Mouse (Mus musculus): ENCODE measurements around the gene Gm10647. TPM values are rescaled to one million over a fixed set of nuclear protein-coding genes. Genes with fewer than 3 reads are reported as not detected.
A peak's percentile ranks its signal among the peaks of the same experiment; 100 is the strongest.
"Not testable (repeated sequence)": the region's sequence is repeated elsewhere in the genome, so short reads cannot be mapped to it uniquely, and the experiment has no call there.

Gm10647 gene
- polyA plus RNA-seq (2014; fragmentation: Nextera tagmentation; extraction: Ambion mirVana) = 0.19 and 0.34 TPM in 2 replicates

DNA sequence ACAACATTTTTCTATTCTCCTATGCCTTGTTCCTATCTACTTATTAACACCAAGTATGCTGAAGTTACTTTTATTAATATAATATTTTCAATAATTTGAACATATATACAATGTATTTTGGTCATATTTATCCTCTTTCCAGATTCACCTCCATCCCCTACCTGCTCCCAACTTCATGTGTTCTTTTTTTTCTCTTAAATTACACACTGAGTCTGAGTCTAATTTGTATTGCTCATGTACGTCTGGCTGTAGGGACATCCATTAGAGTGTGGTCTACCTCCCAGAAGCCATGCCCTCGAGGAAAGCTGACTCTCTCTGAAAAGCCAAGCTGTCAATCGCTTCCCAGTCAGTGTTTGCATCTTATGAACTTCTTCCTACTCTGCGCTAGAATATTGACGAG is at the start of gene Gm10647:
Gene Gm10647 (plus strand): TSS at position 301 of the 400 bp plus-strand sequence.
- ATAC-seq (ENCODE audit: insufficient read depth, low FRiP score, low TSS enrichment) (no peak), DNase-seq (ENCODE audit: low spot score) (no peak)
- Histone ChIP-seq H3K36me3 (ENCODE audit: control insufficient read depth, insufficient read depth, low read length) (no peaks in the 10 kb centered on the region), H3K27ac (ENCODE audit: low read depth, low read length) (no peak within 1 kb of the TSS), H3K4me2 (ENCODE audit: low read depth) (peak within 1 kb of the TSS; percentile 65), H3K27me3 (ENCODE audit: control insufficient read depth, insufficient read depth, low read length) (no peaks in the 10 kb centered on the region), H3K9me3 (ENCODE audit: control insufficient read depth, low read length) (no peaks in the 10 kb centered on the region), H3K4me1 (ENCODE audit: control insufficient read depth, insufficient read depth, low read length) (no peaks in the 10 kb centered on the region; the same call in 1 of the 2 replicates), H3K4me3 (ENCODE audit: low read depth, low read length) (peak within 1 kb of the TSS; percentile 66), H3K9ac (ENCODE audit: low read length) (no peak within 1 kb of the TSS)
- 80% methylated on average over 5 of the region's 5 CpGs for WGBS

GRCm38 (mm10) chr9:66748390-66748789 is 48.4 kb upstream of the Gm10647 start:
- no peak overlapping the region for H3K9ac ChIP-seq (ENCODE audit: low read length)
- H3K9me3 ChIP-seq (ENCODE audit: control insufficient read depth, low read length) = no peaks in the 10 kb centered on the region
- H3K27ac ChIP-seq (ENCODE audit: low read depth, low read length) = no peak overlapping the region
- H3K4me1 ChIP-seq (ENCODE audit: control insufficient read depth, insufficient read depth, low read length) = no peaks in the 10 kb centered on the region
- 90% methylated on average over 15 of the region's 15 CpGs for WGBS
- no peaks in the 10 kb centered on the region for H3K36me3 ChIP-seq (ENCODE audit: control insufficient read depth, insufficient read depth, low read length)
- H3K4me2 ChIP-seq (ENCODE audit: low read depth) = no peak overlapping the region
- ATAC-seq (ENCODE audit: insufficient read depth, low FRiP score, low TSS enrichment) (no peak), DNase-seq (ENCODE audit: low spot score) (no peak)
- no peaks in the 10 kb centered on the region for H3K27me3 ChIP-seq (ENCODE audit: control insufficient read depth, insufficient read depth, low read length)
- H3K4me3 ChIP-seq (ENCODE audit: low read depth, low read length) = no peak overlapping the region

- ATAC-seq (ENCODE audit: insufficient read depth, low FRiP score, low TSS enrichment) (no peak), DNase-seq (ENCODE audit: low spot score) (no peak)
- H3K27me3 ChIP-seq (ENCODE audit: control insufficient read depth, insufficient read depth, low read length) = no peaks in the 10 kb centered on the region
- no peak overlapping the region for H3K4me3 ChIP-seq (ENCODE audit: low read depth, low read length)
- H3K4me1 ChIP-seq (ENCODE audit: control insufficient read depth, insufficient read depth, low read length) = no peaks in the 10 kb centered on the region
- no peaks in the 10 kb centered on the region for H3K9me3 ChIP-seq (ENCODE audit: control insufficient read depth, low read length)
- 83% methylated on average over 6 of the region's 6 CpGs for WGBS
- no peaks in the 10 kb centered on the region for H3K36me3 ChIP-seq (ENCODE audit: control insufficient read depth, insufficient read depth, low read length)
- no peak overlapping the region for H3K27ac ChIP-seq (ENCODE audit: low read depth, low read length)
- no peak overlapping the region for H3K9ac ChIP-seq (ENCODE audit: low read length)
- no peak overlapping the region for H3K4me2 ChIP-seq (ENCODE audit: low read depth)
These were observed 44.0 kb upstream of the Gm10647 start for GRCm38 (mm10) chr9:66752849-66753248.

DNA sequence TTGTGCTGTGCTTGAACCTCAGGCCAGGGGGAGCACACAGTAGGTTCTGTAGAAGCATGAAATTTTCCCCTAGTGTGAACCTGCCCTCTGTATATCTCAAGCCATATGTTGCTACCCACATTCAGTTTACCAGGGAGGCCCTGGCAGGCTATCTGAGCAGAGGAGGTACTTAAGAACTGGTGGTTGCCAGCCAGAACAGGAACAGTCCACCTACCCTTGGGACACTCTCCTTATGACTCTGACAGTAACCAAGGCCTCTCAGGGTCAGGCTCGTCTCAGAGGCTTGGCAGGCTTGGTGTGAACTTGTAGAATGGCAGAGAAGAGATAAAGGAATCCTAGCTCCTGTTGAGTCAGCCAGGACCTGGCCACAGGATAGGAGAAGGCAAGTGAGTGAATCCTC is 35.8 kb upstream of the Gm10647 start:
- ATAC-seq (ENCODE audit: insufficient read depth, low FRiP score, low TSS enrichment) (no peak), DNase-seq (ENCODE audit: low spot score) (no peak)
- no peak overlapping the region for H3K4me3 ChIP-seq (ENCODE audit: low read depth, low read length)
- no peak overlapping the region for H3K27ac ChIP-seq (ENCODE audit: low read depth, low read length)
- no peak overlapping the region for H3K9ac ChIP-seq (ENCODE audit: low read length)
- WGBS = 63% methylated on average over 1 of the region's 1 CpGs
- H3K9me3 ChIP-seq (ENCODE audit: control insufficient read depth, low read length) = no peaks in the 10 kb centered on the region
- no peaks in the 10 kb centered on the region for H3K27me3 ChIP-seq (ENCODE audit: control insufficient read depth, insufficient read depth, low read length)
- no peaks in the 10 kb centered on the region for H3K36me3 ChIP-seq (ENCODE audit: control insufficient read depth, insufficient read depth, low read length)
- no peaks in the 10 kb centered on the region for H3K4me1 ChIP-seq (ENCODE audit: control insufficient read depth, insufficient read depth, low read length)
- H3K4me2 ChIP-seq (ENCODE audit: low read depth) = no peak overlapping the region

GRCm38 (mm10) chr9:66768721-66769120 is 28.1 kb upstream of the Gm10647 start:
- Histone ChIP-seq H3K4me3 (ENCODE audit: low read depth, low read length) (no peak overlapping the region), H3K27me3 (ENCODE audit: control insufficient read depth, insufficient read depth, low read length) (no peaks in the 10 kb centered on the region), H3K36me3 (ENCODE audit: control insufficient read depth, insufficient read depth, low read length) (no peaks in the 10 kb centered on the region), H3K9me3 (ENCODE audit: control insufficient read depth, low read length) (no peaks in the 10 kb centered on the region), H3K9ac (ENCODE audit: low read length) (no peak overlapping the region), H3K4me1 (ENCODE audit: control insufficient read depth, insufficient read depth, low read length) (no peaks in the 10 kb centered on the region), H3K4me2 (ENCODE audit: low read depth) (no peak overlapping the region), H3K27ac (ENCODE audit: low read depth, low read length) (no peak overlapping the region)
- 82% methylated on average over 1 of the region's 1 CpGs for WGBS
- DNase-seq (ENCODE audit: low spot score) = no peak
- no peak for ATAC-seq (ENCODE audit: insufficient read depth, low FRiP score, low TSS enrichment)

DNA sequence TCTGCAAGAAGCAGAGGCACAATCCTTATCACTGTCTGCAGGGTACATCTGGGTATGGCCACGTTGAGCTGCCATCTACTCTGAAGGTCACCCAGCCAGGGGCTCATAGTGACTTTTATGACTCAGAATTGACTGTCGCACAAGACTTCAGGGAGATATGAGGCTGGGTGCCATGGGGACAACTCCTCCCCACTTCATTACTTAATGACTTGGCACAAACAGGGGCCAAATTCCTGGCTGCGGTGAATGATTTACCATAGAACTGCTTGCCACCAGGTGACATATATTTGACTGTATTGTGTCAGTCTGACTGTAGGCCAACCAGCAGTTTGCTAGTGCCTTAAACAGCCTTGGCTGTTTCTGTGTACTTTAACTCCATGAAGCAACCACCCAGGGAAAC is 27.6 kb upstream of the Gm10647 start:
- 61% methylated on average over 3 of the region's 3 CpGs for WGBS
- Histone ChIP-seq H3K4me2 (ENCODE audit: low read depth) (no peak overlapping the region), H3K36me3 (ENCODE audit: control insufficient read depth, insufficient read depth, low read length) (no peaks in the 10 kb centered on the region), H3K27ac (ENCODE audit: low read depth, low read length) (no peak overlapping the region), H3K4me3 (ENCODE audit: low read depth, low read length) (no peak overlapping the region), H3K4me1 (ENCODE audit: control insufficient read depth, insufficient read depth, low read length) (no peaks in the 10 kb centered on the region), H3K27me3 (ENCODE audit: control insufficient read depth, insufficient read depth, low read length) (no peaks in the 10 kb centered on the region), H3K9me3 (ENCODE audit: control insufficient read depth, low read length) (no peaks in the 10 kb centered on the region), H3K9ac (ENCODE audit: low read length) (no peak overlapping the region)
- DNase-seq (ENCODE audit: low spot score) (no peak), ATAC-seq (ENCODE audit: insufficient read depth, low FRiP score, low TSS enrichment) (no peak)

DNA sequence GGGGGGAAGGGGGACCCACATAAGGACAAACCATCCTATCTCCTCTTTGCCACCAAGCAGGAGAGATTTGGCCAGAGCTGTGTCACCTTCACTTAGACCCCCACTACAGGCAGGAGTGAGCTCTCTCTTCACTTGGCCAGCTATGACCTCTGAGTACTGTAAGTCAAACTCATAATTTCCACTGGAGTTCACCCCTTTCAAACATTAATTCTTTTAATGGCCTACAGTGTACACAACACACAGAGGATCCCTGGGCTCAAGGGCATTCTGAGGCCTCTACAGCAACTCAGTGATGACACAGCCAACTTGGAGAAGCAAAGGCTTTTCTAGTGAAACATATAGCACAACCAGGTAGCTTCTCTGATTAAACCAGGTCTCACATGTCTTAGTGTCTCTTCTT is 26.1 kb upstream of the Gm10647 start:
- H3K4me3 ChIP-seq (ENCODE audit: low read depth, low read length) = no peak overlapping the region
- no peaks in the 10 kb centered on the region for H3K27me3 ChIP-seq (ENCODE audit: control insufficient read depth, insufficient read depth, low read length)
- no peak for ATAC-seq (ENCODE audit: insufficient read depth, low FRiP score, low TSS enrichment)
- H3K27ac ChIP-seq (ENCODE audit: low read depth, low read length) = no peak overlapping the region
- H3K4me1 ChIP-seq (ENCODE audit: control insufficient read depth, insufficient read depth, low read length) = no peaks in the 10 kb centered on the region
- no peaks in the 10 kb centered on the region for H3K9me3 ChIP-seq (ENCODE audit: control insufficient read depth, low read length)
- no peak for DNase-seq (ENCODE audit: low spot score)
- no peak overlapping the region for H3K9ac ChIP-seq (ENCODE audit: low read length)
- H3K4me2 ChIP-seq (ENCODE audit: low read depth) = no peak overlapping the region
- H3K36me3 ChIP-seq (ENCODE audit: control insufficient read depth, insufficient read depth, low read length) = no peaks in the 10 kb centered on the region

DNA sequence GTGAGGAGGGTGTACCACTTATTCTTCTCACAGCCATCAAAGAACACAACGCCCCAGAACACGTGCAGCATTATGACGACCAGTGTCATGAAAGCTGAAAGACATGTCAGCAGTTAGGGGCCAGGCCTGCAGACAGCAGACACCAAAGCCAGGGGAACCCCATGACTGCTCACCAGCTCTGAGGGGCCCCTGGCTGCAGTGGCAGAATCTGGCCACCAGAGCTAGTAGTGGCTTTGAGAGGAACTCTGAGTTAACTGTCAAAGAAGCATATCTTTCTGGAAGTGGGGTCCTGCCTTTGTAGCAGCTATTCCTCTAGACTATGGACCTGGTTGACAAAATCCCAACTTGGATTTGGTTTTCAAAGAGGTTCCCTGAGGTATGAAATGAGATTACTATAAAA is 12.3 kb upstream of the Gm10647 start:
- not testable (repeated sequence) for H3K9ac ChIP-seq (ENCODE audit: low read length); H3K27ac ChIP-seq (ENCODE audit: low read depth, low read length); ATAC-seq (ENCODE audit: insufficient read depth, low FRiP score, low TSS enrichment); H3K27me3 ChIP-seq (ENCODE audit: control insufficient read depth, insufficient read depth, low read length); H3K4me2 ChIP-seq (ENCODE audit: low read depth); H3K4me3 ChIP-seq (ENCODE audit: low read depth, low read length); H3K4me1 ChIP-seq (ENCODE audit: control insufficient read depth, insufficient read depth, low read length); H3K36me3 ChIP-seq (ENCODE audit: control insufficient read depth, insufficient read depth, low read length); DNase-seq (ENCODE audit: low spot score); H3K9me3 ChIP-seq (ENCODE audit: control insufficient read depth, low read length)
- no CpG with 5 or more reads among the region's 3 CpGs for WGBS

GRCm38 (mm10) chr9:66787821-66788220 is 9.0 kb upstream of the Gm10647 start:
- H3K4me1 ChIP-seq (ENCODE audit: control insufficient read depth, insufficient read depth, low read length) = no peaks in the 10 kb centered on the region
- H3K27me3 ChIP-seq (ENCODE audit: control insufficient read depth, insufficient read depth, low read length) = no peaks in the 10 kb centered on the region
- no peaks in the 10 kb centered on the region for H3K9me3 ChIP-seq (ENCODE audit: control insufficient read depth, low read length)
- ATAC-seq (ENCODE audit: insufficient read depth, low FRiP score, low TSS enrichment) = no peak
- no peak overlapping the region for H3K4me3 ChIP-seq (ENCODE audit: low read depth, low read length)
- no peak for DNase-seq (ENCODE audit: low spot score)
- H3K36me3 ChIP-seq (ENCODE audit: control insufficient read depth, insufficient read depth, low read length) = no peaks in the 10 kb centered on the region
- H3K4me2 ChIP-seq (ENCODE audit: low read depth) = no peak overlapping the region
- no peak overlapping the region for H3K27ac ChIP-seq (ENCODE audit: low read depth, low read length)
- H3K9ac ChIP-seq (ENCODE audit: low read length) = no peak overlapping the region
- 19% methylated on average over 2 of the region's 2 CpGs for WGBS
